Mouse (Mus musculus) heart, postnatal 0 days (tissue): Measurements from ENCODE around the gene Prdm10.

ENCODE experiments used
- CTCF ChIP-seq: IDR thresholded peaks from 2 replicates; pipeline ENCODE4 v1.5.1; 2016; ENCODE audit warnings: antibody characterized with exemption, control low read depth, low read depth
- EP300 ChIP-seq: IDR thresholded peaks from 2 replicates; pipeline ENCODE4 v1.6.1; 2016; ENCODE audit warnings: antibody characterized with exemption, low read depth

DNA sequence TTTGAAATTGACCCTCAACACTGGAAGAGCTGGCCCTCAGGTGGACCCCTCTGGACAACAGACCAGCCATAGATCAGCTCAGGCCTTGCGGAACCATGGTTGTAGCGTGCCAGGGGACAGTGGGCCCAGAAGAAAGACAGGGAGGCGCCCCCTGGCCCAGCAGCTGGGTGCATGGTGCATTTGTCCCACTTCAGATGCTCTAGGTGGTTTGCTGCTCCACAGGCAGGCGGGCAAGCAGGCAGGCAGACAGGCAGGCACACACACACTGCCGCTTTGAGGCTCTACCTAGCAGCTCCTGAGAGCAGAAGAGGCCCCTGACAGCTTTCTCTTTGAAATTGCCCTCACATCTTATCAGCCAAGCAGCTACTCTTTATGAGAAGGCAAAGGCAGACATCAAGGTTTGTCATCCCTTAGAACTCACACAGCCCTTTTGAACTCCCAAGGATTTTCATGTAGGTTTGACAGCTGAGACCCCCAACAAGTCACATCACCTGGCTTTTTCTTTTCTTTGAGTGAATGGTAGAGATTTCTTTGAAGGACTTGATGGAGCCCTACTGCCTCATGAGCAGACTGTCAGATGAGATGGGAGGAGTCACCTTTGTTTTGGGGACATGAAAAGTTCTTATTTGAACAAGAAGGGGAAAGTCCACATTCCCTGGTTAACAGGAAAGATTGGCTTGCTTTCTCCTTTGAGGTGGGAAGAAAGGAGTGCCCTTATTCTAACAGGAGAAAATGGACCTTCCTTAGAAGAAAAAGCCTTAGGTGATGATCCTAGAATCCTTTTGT is 21.4 kb downstream of the Prdm10 start:
- TF ChIP-seq CTCF (no peak), EP300 (no peak)
